Mouse (Mus musculus) liver, adult 2 months (tissue): Measurements from ENCODE around the gene Klk4. TPM values are rescaled to one million over a fixed set of nuclear protein-coding genes. Genes with fewer than 3 reads are reported as not detected.

ENCODE experiments used
- DNase-seq: peaks from one replicate; pipeline ENCODE4 v3.0.0-alpha.2; 2011; ENCODE audit warnings: low read depth, low spot score; ENCODE audit errors: extremely low read depth
- H3K27ac ChIP-seq: fragments of 200-500 bp; replicated peaks from 2 replicates; pipeline ENCODE4 v1.5.1; 2012; ENCODE audit warnings: low read depth, mild to moderate bottlenecking, control low read depth, inconsistent platforms, low read length; ENCODE audit not compliant: insufficient read depth
- H3K27me3 ChIP-seq: fragments of 200-500 bp; 2 replicates; pipeline ENCODE4 v1.6.1; 2012; ENCODE audit warnings: mild to moderate bottlenecking, moderate library complexity, low read length, inconsistent platforms; ENCODE audit not compliant: control insufficient read depth, insufficient read depth
- H3K36me3 ChIP-seq: fragments of 200-500 bp; 2 replicates; pipeline ENCODE4 v1.6.1; 2012; ENCODE audit warnings: low read length, inconsistent platforms; ENCODE audit not compliant: control insufficient read depth, insufficient read depth
- H3K4me1 ChIP-seq: fragments of 200-500 bp; 2 replicates; pipeline ENCODE4 v1.6.1; 2011; ENCODE audit warnings: low read length; ENCODE audit not compliant: control insufficient read depth, insufficient read depth
- H3K4me3 ChIP-seq: fragments of 200-500 bp; 2 replicates; pipeline ENCODE4 v1.5.1; 2011; ENCODE audit warnings: low read depth, mild to moderate bottlenecking, control low read depth, low read length, moderate library complexity; ENCODE audit not compliant: insufficient read depth
- H3K79me2 ChIP-seq: fragments of 200-500 bp; 2 replicates; pipeline ENCODE4 v1.6.1; 2012; ENCODE audit warnings: inconsistent platforms, mild to moderate bottlenecking, low read length, moderate library complexity; ENCODE audit not compliant: control insufficient read depth, insufficient read depth
- H3K9ac ChIP-seq: fragments of 200-500 bp; 2 replicates; pipeline ENCODE4 v1.6.1; 2012; ENCODE audit warnings: low read depth, mild to moderate bottlenecking, control low read depth, inconsistent platforms, low read length
- CTCF ChIP-seq: fragments of 200-500 bp; IDR thresholded peaks from 2 replicates; pipeline ENCODE4 v1.5.1; 2011; ENCODE audit warnings: low read depth, low read length, control low read depth
- POLR2A ChIP-seq: fragments of 200-500 bp; IDR thresholded peaks from 2 replicates; pipeline ENCODE4 v1.6.1; 2011; ENCODE audit warnings: low read length, control low read depth; ENCODE audit not compliant: insufficient read depth; ENCODE audit errors: extremely low read depth
- WGBS: fragments of 180-500 bp; shearing (Covaris S2); methylation state at CpG from one replicate; pipeline ENCODE4 v1.1.7; 2018; 5-methylcytosine and 5-hydroxymethylcytosine counted together
- polyA plus RNA-seq: library from polyadenylated mRNA; depleted of rRNA; stranded (reverse); fragments of >200 nt; gene quantifications from 2 replicates; pipeline ENCODE4 v1.2.3, GENCODE M21; 2012
- total RNA-seq: library from RNA; depleted of rRNA; stranded (reverse); fragments of >200 nt; gene quantifications from 2 replicates; pipeline ENCODE4 v1.2.3, GENCODE M21; 2014

The Klk4 gene
- total and polyA plus RNA-seq, 2 experiments: not detected

DNA sequence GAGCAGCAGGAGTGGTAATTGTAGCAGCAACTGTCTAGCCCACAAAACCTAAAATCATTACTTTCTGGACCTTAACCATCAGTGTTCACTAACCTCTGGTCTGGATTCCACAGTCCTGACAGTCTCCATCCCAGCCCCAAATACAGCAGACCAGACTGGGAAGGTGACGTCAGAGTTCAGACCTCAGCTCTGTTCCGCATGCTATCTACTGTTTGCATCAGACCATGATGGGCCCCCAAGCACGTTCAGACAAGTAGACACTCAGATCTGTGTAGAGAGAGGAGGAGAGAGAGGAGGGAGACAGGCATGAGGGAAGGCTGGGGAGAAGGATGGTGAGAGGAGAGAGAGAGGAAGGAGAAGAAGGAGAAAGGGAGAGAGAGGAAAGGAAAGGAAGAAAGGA is 10.8 kb downstream of the Klk4 start:
- 47% methylated on average over 3 of the region's 3 CpGs for WGBS
- Histone ChIP-seq H3K27ac (no peak overlapping the region), H3K79me2 (no peaks in the 10 kb centered on the region), H3K4me3 (no peak overlapping the region), H3K27me3 (no peaks in the 10 kb centered on the region), H3K36me3 (no peaks in the 10 kb centered on the region), H3K9ac (no peak overlapping the region), H3K4me1 (no peaks in the 10 kb centered on the region)
- no peak for TF ChIP-seq POLR2A
- TF ChIP-seq CTCF: no peak
- no peak for DNase-seq

DNA sequence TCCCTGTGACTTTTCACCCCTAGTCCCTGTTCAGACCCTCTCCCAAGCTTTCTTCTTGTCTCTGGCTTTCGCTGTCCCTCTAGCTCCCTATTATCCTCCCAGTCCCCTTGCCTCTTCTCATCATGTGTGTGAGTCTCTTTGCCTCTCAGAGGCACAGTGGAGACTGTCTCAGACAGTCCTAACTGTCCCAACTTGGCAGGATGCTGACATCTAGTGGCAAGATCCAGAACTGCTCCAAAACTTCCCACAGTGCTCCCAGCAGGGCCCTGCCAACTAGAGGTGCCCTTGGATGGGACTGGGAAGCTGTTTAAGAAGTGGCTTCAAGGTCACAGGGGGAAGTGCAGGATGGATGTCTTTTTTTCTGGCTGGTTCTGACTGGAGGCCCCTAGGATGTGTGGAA is 13.9 kb downstream of the Klk4 start:
- 10% methylated on average over 1 of the region's 1 CpGs for WGBS
- DNase-seq: peak; percentile 55

DNA sequence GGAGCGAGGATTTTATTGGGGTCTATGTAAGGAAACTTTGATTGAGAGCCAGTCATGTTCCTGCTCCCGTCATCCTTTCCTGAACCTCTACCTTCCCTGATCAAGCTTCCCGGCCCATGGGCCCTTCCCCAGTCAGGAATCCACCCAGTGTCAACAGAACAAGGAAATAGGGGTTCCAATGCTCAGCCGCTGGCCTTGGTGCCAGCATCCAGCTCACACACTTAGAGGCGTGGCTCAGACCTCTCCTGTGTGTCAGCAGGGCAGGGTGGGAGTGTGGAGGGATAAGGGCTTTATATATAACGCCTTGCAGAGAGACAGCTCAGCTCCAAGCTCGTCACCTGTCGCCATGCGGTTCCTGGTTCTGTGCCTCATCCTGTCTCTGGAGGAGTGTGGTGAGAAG is 33.9 kb downstream of the Klk4 start:
- Histone ChIP-seq H3K4me3 (no peak overlapping the region), H3K27me3 (no peaks in the 10 kb centered on the region), H3K27ac (no peak overlapping the region), H3K4me1 (no peaks in the 10 kb centered on the region), H3K79me2 (no peaks in the 10 kb centered on the region), H3K9ac (no peak overlapping the region), H3K36me3 (no peaks in the 10 kb centered on the region)
- no peak for DNase-seq
- TF ChIP-seq POLR2A (no peak), CTCF (no peak)
- WGBS: 40% methylated on average over 9 of the region's 9 CpGs

More for the DNA sequence above, 13.9 kb downstream of the Klk4 start:
- H3K4me1 ChIP-seq: no peaks in the 10 kb centered on the region
- no peak overlapping the region for H3K4me3 ChIP-seq
- H3K9ac ChIP-seq: no peak overlapping the region
- no peaks in the 10 kb centered on the region for H3K36me3 ChIP-seq
- TF ChIP-seq CTCF (peak; percentile 86), POLR2A (no peak)
- H3K79me2 ChIP-seq: no peaks in the 10 kb centered on the region
- no peaks in the 10 kb centered on the region for H3K27me3 ChIP-seq
- no peak overlapping the region for H3K27ac ChIP-seq

DNA sequence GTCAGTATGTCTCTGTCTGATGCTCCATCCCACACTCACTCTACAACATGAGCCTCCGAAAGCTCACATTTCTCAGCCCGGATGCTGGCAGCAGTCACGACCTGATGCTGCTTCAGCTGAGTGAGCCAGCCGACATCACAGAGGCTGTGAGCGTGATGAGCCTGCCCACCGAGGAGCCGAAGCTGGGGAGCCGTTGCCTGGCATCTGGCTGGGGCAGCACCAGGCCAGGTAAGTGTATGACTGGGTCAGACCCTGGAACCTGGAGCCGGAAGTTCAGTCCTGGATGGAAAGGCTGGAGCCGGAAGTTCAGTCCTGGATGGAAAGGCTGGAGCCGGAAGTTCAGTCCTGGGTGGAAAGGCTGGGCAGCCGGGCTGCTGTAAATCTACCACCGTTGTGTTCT is 37.5 kb downstream of the Klk4 start:
- Histone ChIP-seq H3K36me3 (no peaks in the 10 kb centered on the region), H3K4me3 (no peak overlapping the region), H3K79me2 (no peaks in the 10 kb centered on the region), H3K4me1 (no peaks in the 10 kb centered on the region), H3K27me3 (no peaks in the 10 kb centered on the region), H3K27ac (no peak overlapping the region), H3K9ac (no peak overlapping the region)
- no peak for TF ChIP-seq CTCF
- no peak for TF ChIP-seq POLR2A
- DNase-seq: no peak
- 80% methylated on average over 13 of the region's 13 CpGs for WGBS

DNA sequence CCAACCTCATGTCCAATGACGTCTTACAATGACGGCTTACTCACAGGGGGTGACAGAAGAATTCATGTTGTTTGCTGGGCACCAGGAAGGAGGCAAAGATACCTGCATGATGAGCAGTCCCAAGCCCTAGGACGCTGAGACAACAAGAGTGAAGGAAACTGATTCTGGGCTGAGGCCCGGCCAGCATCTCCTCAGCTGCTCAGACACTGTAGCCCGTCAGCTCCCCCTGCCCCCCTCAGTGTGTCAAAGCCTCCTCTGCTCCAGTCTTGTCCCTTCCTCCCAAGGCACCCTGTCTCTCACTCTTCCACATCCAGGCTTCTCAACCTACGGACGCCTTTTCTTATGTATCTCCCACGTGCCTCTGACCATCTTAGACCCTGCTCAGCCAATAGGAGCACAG is 37.9 kb downstream of the Klk4 start:
- Histone ChIP-seq H3K9ac (no peak overlapping the region), H3K27ac (no peak overlapping the region), H3K27me3 (no peaks in the 10 kb centered on the region), H3K4me1 (no peaks in the 10 kb centered on the region), H3K36me3 (no peaks in the 10 kb centered on the region), H3K79me2 (no peaks in the 10 kb centered on the region), H3K4me3 (no peak overlapping the region)
- WGBS: 62% methylated on average over 8 of the region's 8 CpGs
- TF ChIP-seq CTCF: no peak
- no peak for TF ChIP-seq POLR2A
- no peak for DNase-seq

DNA sequence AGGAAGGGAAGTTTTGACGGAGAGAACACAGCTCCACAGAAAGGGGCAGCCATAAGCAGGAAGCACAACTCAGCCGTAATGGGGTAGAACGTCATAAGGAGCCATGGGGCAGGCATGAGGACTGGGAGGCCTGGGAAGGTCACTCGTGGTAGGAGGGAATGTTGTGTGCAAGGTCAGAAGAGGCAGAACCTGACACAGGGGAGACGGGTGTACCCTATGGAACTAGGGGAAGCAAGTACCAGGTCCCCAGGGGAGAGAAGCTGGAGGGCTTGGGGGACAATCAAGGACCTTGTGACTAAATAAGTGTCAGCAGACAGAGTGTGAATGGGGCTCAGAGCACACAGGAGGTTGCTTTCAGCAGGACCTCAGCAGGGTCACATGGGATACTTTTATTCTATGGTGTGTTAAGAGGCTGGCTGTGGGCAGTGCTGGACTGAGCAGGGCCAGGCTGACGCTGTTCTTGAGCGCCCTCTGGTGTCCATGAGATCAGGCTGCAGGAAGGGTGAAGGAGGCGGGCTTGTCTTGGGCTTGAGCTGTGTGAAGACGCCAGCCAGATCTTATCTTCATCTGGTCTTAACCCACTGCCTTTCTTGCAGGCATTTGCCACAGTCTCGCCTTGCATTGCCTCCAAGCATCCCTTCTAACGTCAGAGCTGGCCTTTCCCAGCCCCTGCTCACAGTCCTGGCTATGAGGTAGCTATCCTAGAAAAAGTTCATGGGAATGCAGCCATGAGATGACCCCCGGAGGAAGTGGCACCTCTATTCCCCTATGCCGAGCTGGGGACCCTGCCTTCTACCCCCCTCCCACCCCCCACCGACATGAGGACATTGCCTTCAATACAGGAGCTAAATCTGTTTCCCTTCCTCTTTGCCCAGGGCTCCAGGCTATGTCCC is 38.8 kb downstream of the Klk4 start:
- H3K4me3 ChIP-seq: no peak overlapping the region
- DNase-seq: peak; percentile 23
- no peak overlapping the region for H3K9ac ChIP-seq
- WGBS: 20% methylated on average over 14 of the region's 14 CpGs
- no peaks in the 10 kb centered on the region for H3K36me3 ChIP-seq
- TF ChIP-seq POLR2A: no peak
- TF ChIP-seq CTCF: peak; percentile 97
- no peaks in the 10 kb centered on the region for H3K27me3 ChIP-seq
- no peaks in the 10 kb centered on the region for H3K4me1 ChIP-seq
- no peaks in the 10 kb centered on the region for H3K79me2 ChIP-seq
- no peak overlapping the region for H3K27ac ChIP-seq
